Mouse (Mus musculus) intestine, embryonic 15.5 days (tissue): ENCODE results near the gene 4632433K11Rik. TPM values are rescaled to one million over a fixed set of nuclear protein-coding genes. Genes with fewer than 3 reads are reported as not detected.
"Not testable (repeated sequence)": the region's sequence is repeated elsewhere in the genome, so short reads cannot be mapped to it uniquely, and the experiment has no call there.

Experiments used
- ATAC-seq: fragments of 200-750 bp; cut with Nextera tagmentation; 2 replicates; pipeline ENCODE4 v1.8.0; 2017; ENCODE audit warnings: moderate TSS enrichment, moderate library complexity
- H3K27ac ChIP-seq: fragments of 300-500 bp; sonication (generic); 2 replicates; pipeline ENCODE4 v1.5.1; 2015; ENCODE audit warnings: mild to moderate bottlenecking, inconsistent platforms
- H3K27me3 ChIP-seq: fragments of 300-500 bp; sonication (generic); replicated peaks from 2 replicates; pipeline ENCODE4 v1.6.1; 2015; ENCODE audit warnings: inconsistent platforms
- H3K36me3 ChIP-seq: fragments of 300-500 bp; sonication (generic); 2 replicates; pipeline ENCODE4 v1.6.1; 2015; ENCODE audit warnings: inconsistent platforms
- H3K4me1 ChIP-seq: fragments of 300-500 bp; sonication (generic); replicated peaks from 2 replicates; pipeline ENCODE4 v1.6.1; 2015; ENCODE audit warnings: inconsistent platforms
- H3K4me2 ChIP-seq: fragments of 300-500 bp; sonication (generic); replicated peaks from 2 replicates; pipeline ENCODE4 v1.6.1; 2015; ENCODE audit warnings: mild to moderate bottlenecking, inconsistent platforms
- H3K4me3 ChIP-seq: fragments of 300-500 bp; sonication (generic); replicated peaks from 2 replicates; pipeline ENCODE4 v1.5.1; 2015; ENCODE audit warnings: inconsistent platforms
- H3K9ac ChIP-seq: fragments of 300-500 bp; sonication (generic); 2 replicates; pipeline ENCODE4 v1.6.1; 2015; ENCODE audit warnings: inconsistent platforms
- H3K9me3 ChIP-seq: fragments of 300-500 bp; sonication (generic); 2 replicates; pipeline ENCODE4 v1.6.1; 2016; ENCODE audit warnings: inconsistent platforms
- WGBS: fragments of 180-500 bp; shearing (Covaris S2); methylation state at CpG from one replicate; pipeline ENCODE4 v1.1.7; 2015; 5-methylcytosine and 5-hydroxymethylcytosine counted together
- polyA plus RNA-seq: library from polyadenylated mRNA; unstranded; fragments of >200 nt; fragmentation: Nextera tagmentation; extraction: Ambion mirVana; gene quantifications from 2 replicates; pipeline ENCODE4 v1.2.1, GENCODE M21; 2015

4632433K11Rik gene
- polyA plus RNA-seq, 1 experiment from 2014 or later = not detected

- Histone ChIP-seq H3K36me3 (peaks cover 47% of the 10 kb centered on the region), H3K27ac (no peak overlapping the region), H3K4me1 (0 out of 2 replicates have a peak, but pooled peaks cover 2% of the 10 kb centered on the region), H3K9ac (no peak overlapping the region), H3K4me3 (0 out of 2 replicates have a peak overlapping the region, but pooled peaks have one; percentile 68), H3K27me3 (no peaks in the 10 kb centered on the region), H3K4me2 (peak overlapping the region; percentile 66; the same call in 1 of the 2 replicates), H3K9me3 (no peaks in the 10 kb centered on the region)
- no peak for ATAC-seq
- WGBS = 87% methylated on average over 27 of the region's 27 CpGs
These were observed 21.0 kb upstream of the 4632433K11Rik start for GRCm38 (mm10) chr7:5012681-5013513.

GRCm38 (mm10) chr7:5014251-5015117 lies 19.4 kb upstream of the 4632433K11Rik start, which contains the start of the genes Zfp524 and Fiz1:
TSS of gene Zfp524 (plus strand) at chr7:5014415.
TSS of gene Fiz1 (minus strand) at chr7:5014697.
- peak within 1 kb of the TSS; percentile 68 for H3K4me3 ChIP-seq
- H3K9ac ChIP-seq = peak within 1 kb of the TSS; percentile 77
- peaks cover 33% of the 10 kb centered on the region for H3K36me3 ChIP-seq

GRCm38 (mm10) chr7:5015118-5016001 lies 18.6 kb upstream of the 4632433K11Rik start, which contains the start of gene Gm44973:
TSS of gene Gm44973 (plus strand) at chr7:5015496.
- Histone ChIP-seq H3K27me3 (no peaks in the 10 kb centered on the region), H3K9me3 (no peaks in the 10 kb centered on the region), H3K36me3 (peaks cover 28% of the 10 kb centered on the region), H3K4me3 (peak within 1 kb of the TSS; percentile 68), H3K4me1 (0 out of 2 replicates have a peak, but pooled peaks cover 2% of the 10 kb centered on the region), H3K27ac (peak within 1 kb of the TSS; percentile 99), H3K4me2 (peak within 1 kb of the TSS; percentile 66), H3K9ac (peak within 1 kb of the TSS; percentile 77)
- peak; percentile 81 for ATAC-seq
- WGBS = under 1% methylated on average over 61 of the region's 76 CpGs

More at GRCm38 (mm10) chr7:5014251-5015117, 19.4 kb upstream of the 4632433K11Rik start, which contains the start of the genes Zfp524 and Fiz1:
- peak within 1 kb of the TSS; percentile 99 for H3K27ac ChIP-seq
- no peaks in the 10 kb centered on the region for H3K9me3 ChIP-seq
- H3K27me3 ChIP-seq = no peaks in the 10 kb centered on the region
- under 1% methylated on average over 42 of the region's 42 CpGs for WGBS
- H3K4me1 ChIP-seq = 0 out of 2 replicates have a peak, but pooled peaks cover 2% of the 10 kb centered on the region
- peak; percentile 84 for ATAC-seq
- H3K4me2 ChIP-seq = peak within 1 kb of the TSS; percentile 66

GRCm38 (mm10) chr7:5016057-5016456 lies 17.9 kb upstream of the 4632433K11Rik start:
- no peaks in the 10 kb centered on the region for H3K9me3 ChIP-seq
- peak overlapping the region; percentile 66 for H3K4me2 ChIP-seq
- WGBS = 45% methylated on average over 3 of the region's 3 CpGs
- H3K36me3 ChIP-seq = peaks cover 23% of the 10 kb centered on the region
- H3K27me3 ChIP-seq = no peaks in the 10 kb centered on the region
- H3K4me1 ChIP-seq = peaks cover 3% of the 10 kb centered on the region; the same call in 1 of the 2 replicates
- peak; percentile 0; the same call in 1 of the 2 replicates for ATAC-seq
- H3K27ac ChIP-seq = peak overlapping the region; percentile 99
- H3K4me3 ChIP-seq = peak overlapping the region; percentile 68
- peak overlapping the region; percentile 59 for H3K9ac ChIP-seq

DNA sequence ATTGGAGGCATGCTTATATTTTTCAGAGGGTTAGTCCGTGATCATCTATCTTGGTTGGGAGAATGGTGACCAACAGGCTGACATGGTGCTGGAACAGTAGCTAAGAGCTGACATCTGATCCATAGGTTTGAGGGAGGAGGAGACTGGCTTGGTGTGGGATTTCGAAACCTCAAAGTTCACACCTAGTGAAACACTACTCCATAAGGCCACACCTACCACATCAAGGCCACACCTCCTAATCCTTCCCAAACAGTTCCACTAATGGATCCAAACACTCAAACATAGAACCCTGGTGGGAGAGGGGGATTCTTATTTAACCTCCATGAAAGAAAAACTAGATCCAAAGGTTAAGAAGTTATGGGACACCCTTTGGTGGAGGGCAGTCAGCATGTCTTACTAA lies 17.0 kb upstream of the 4632433K11Rik start:
- no peak overlapping the region for H3K27ac ChIP-seq
- H3K4me2 ChIP-seq = no peak overlapping the region
- WGBS = 95% methylated on average over 2 of the region's 2 CpGs

DNA sequence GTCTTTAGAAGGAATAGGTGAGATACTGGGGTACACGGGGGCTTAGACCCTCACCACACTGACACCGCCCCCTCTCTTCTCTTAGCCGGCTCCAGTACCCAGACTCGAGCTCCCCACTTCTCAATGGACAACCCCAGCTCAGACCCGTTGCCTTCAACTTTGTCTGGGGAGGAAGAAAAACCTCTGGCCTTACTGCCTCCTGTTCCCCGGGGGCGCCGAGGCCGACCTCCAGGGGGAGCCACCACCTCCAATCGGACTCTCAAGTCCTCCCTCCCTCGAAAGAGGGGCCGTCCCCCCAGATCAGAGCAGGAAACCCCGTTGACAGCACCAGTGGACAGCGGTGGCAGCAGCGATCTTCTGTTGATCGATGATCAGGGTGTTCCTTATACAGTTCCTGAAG lies 16.6 kb upstream of the 4632433K11Rik start:
- Histone ChIP-seq H3K4me3 (no peak overlapping the region), H3K36me3 (peaks cover 14% of the 10 kb centered on the region), H3K27ac (no peak overlapping the region), H3K4me1 (peaks cover 9% of the 10 kb centered on the region; the same call in 1 of the 2 replicates), H3K27me3 (no peaks in the 10 kb centered on the region), H3K9ac (no peak overlapping the region), H3K4me2 (no peak overlapping the region), H3K9me3 (no peaks in the 10 kb centered on the region)
- WGBS = 91% methylated on average over 16 of the region's 16 CpGs
- ATAC-seq = no peak

More for the DNA sequence above, 17.0 kb upstream of the 4632433K11Rik start:
- Histone ChIP-seq H3K9ac (no peak overlapping the region), H3K4me3 (no peak overlapping the region), H3K36me3 (peaks cover 14% of the 10 kb centered on the region), H3K4me1 (peaks cover 9% of the 10 kb centered on the region; the same call in 1 of the 2 replicates), H3K27me3 (no peaks in the 10 kb centered on the region), H3K9me3 (no peaks in the 10 kb centered on the region)
- no peak for ATAC-seq

GRCm38 (mm10) chr7:5017931-5018330 lies 16.0 kb upstream of the 4632433K11Rik start:
- Histone ChIP-seq H3K27ac (no peak overlapping the region), H3K9ac (no peak overlapping the region), H3K27me3 (no peaks in the 10 kb centered on the region), H3K9me3 (no peaks in the 10 kb centered on the region), H3K4me1 (peaks cover 9% of the 10 kb centered on the region; the same call in 1 of the 2 replicates), H3K4me3 (no peak overlapping the region), H3K4me2 (no peak overlapping the region), H3K36me3 (peaks cover 9% of the 10 kb centered on the region)
- WGBS = 96% methylated on average over 21 of the region's 21 CpGs
- no peak for ATAC-seq

GRCm38 (mm10) chr7:5019576-5019975 lies 14.3 kb upstream of the 4632433K11Rik start:
- H3K9ac ChIP-seq, ATAC-seq, H3K36me3 ChIP-seq, H3K4me1 ChIP-seq, H3K9me3 ChIP-seq, H3K27me3 ChIP-seq: not testable (repeated sequence)
- Histone ChIP-seq H3K4me2 (peak overlapping the region; percentile 74), H3K4me3 (peak overlapping the region; percentile 81), H3K27ac (peak overlapping the region; percentile 48; the same call in 1 of the 2 replicates)
- 29% methylated on average over 8 of the region's 8 CpGs for WGBS

GRCm38 (mm10) chr7:5020000-5020681 lies 13.8 kb upstream of the 4632433K11Rik start, which contains the start of the genes Zfp865 and Ccdc106:
TSS of gene Zfp865 (plus strand) at chr7:5020376.
TSS of gene Ccdc106 (plus strand) at chr7:5020553.
- ATAC-seq = peak; percentile 90
- Histone ChIP-seq H3K4me1 (peaks cover 9% of the 10 kb centered on the region; the same call in 1 of the 2 replicates), H3K27me3 (no peaks in the 10 kb centered on the region), H3K9ac (peak within 1 kb of the TSS; percentile 93), H3K9me3 (no peaks in the 10 kb centered on the region), H3K4me2 (peak within 1 kb of the TSS; percentile 74), H3K36me3 (peaks cover 9% of the 10 kb centered on the region), H3K4me3 (peak within 1 kb of the TSS; percentile 81), H3K27ac (peak within 1 kb of the TSS; percentile 97)
- under 1% methylated on average over 49 of the region's 49 CpGs for WGBS

DNA sequence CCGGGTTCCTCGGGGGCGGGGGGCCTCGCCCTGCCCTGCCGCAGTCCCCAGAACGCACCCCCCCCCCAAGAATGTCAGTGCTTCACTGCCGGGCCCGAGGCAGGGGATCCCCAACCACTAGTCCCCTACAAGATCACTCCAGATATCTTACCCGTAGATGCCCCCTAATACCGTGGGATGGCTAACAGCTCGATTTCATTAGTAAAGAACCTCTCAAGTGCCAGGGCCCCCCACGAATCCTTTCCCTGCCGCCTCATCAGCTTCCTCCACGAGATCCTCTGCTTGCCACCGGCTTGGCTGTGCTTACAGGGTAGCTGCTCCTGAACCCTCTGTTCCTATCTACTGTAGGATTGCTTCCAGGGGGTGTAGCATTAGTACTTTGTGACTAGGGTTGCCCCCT lies 13.2 kb upstream of the 4632433K11Rik start:
- no peaks in the 10 kb centered on the region for H3K27me3 ChIP-seq
- peaks cover 9% of the 10 kb centered on the region for H3K36me3 ChIP-seq
- 0% methylated on average over 15 of the region's 15 CpGs for WGBS
- H3K9ac ChIP-seq = peak overlapping the region; percentile 93
- peak overlapping the region; percentile 74 for H3K4me2 ChIP-seq
- peak overlapping the region; percentile 81 for H3K4me3 ChIP-seq
- H3K9me3 ChIP-seq = no peaks in the 10 kb centered on the region
- peaks cover 9% of the 10 kb centered on the region; the same call in 1 of the 2 replicates for H3K4me1 ChIP-seq
- ATAC-seq = no peak; the same call in none of the 2 replicates
- peak overlapping the region; percentile 97 for H3K27ac ChIP-seq
